Mouse (Mus musculus): Measurements from ENCODE around the gene Wdr91. TPM values are rescaled to one million over a fixed set of nuclear protein-coding genes. Genes with fewer than 3 reads are reported as not detected.

The Wdr91 gene
- polyA plus RNA-seq, 1 experiment = 13.9 TPM

- Histone ChIP-seq H3K4me3 (ENCODE audit: insufficient read depth, low read depth, low read length) (no peak overlapping the region), H3K27ac (replicated peaks; ENCODE audit: low read depth, low read length) (no peak overlapping the region), H3K4me1 (ENCODE audit: control insufficient read depth, insufficient read depth, insufficient read length, low read length) (peaks cover 10% of the 10 kb centered on the region)
Observed at GRCm38 (mm10) chr6:34904361-34904760, 6.3 kb downstream of the Wdr91 start.

- H3K4me3 ChIP-seq (ENCODE audit: insufficient read depth, low read depth, low read length) = no peak overlapping the region
- H3K4me1 ChIP-seq (ENCODE audit: control insufficient read depth, insufficient read depth, insufficient read length, low read length) = peaks cover 10% of the 10 kb centered on the region
- no peak overlapping the region for H3K27ac ChIP-seq (replicated peaks; ENCODE audit: low read depth, low read length)
Observed at GRCm38 (mm10) chr6:34903851-34904250, 6.8 kb downstream of the Wdr91 start.

GRCm38 (mm10) chr6:34903441-34903840 lies 7.2 kb downstream of the Wdr91 start:
- Histone ChIP-seq H3K4me1 (ENCODE audit: control insufficient read depth, insufficient read depth, insufficient read length, low read length) (peaks cover 10% of the 10 kb centered on the region), H3K27ac (replicated peaks; ENCODE audit: low read depth, low read length) (no peak overlapping the region), H3K4me3 (ENCODE audit: insufficient read depth, low read depth, low read length) (no peak overlapping the region)

GRCm38 (mm10) chr6:34902578-34902977 lies 8.1 kb downstream of the Wdr91 start:
- no peak overlapping the region for H3K4me3 ChIP-seq (ENCODE audit: insufficient read depth, low read depth, low read length)
- H3K27ac ChIP-seq (replicated peaks; ENCODE audit: low read depth, low read length) = no peak overlapping the region; the same call in 1 of the 2 replicates
- H3K4me1 ChIP-seq (ENCODE audit: control insufficient read depth, insufficient read depth, insufficient read length, low read length) = peaks cover 3% of the 10 kb centered on the region

GRCm38 (mm10) chr6:34901911-34902444 lies 8.7 kb downstream of the Wdr91 start:
- no peak overlapping the region for H3K4me3 ChIP-seq (ENCODE audit: insufficient read depth, low read depth, low read length)
- no peak overlapping the region; the same call in 1 of the 2 replicates for H3K27ac ChIP-seq (replicated peaks; ENCODE audit: low read depth, low read length)
- H3K4me1 ChIP-seq (ENCODE audit: control insufficient read depth, insufficient read depth, insufficient read length, low read length) = no peaks in the 10 kb centered on the region

GRCm38 (mm10) chr6:34900990-34901389 lies 9.7 kb downstream of the Wdr91 start:
- no peak overlapping the region for H3K27ac ChIP-seq (replicated peaks; ENCODE audit: low read depth, low read length)
- H3K4me3 ChIP-seq (ENCODE audit: insufficient read depth, low read depth, low read length) = no peak overlapping the region
- no peaks in the 10 kb centered on the region for H3K4me1 ChIP-seq (ENCODE audit: control insufficient read depth, insufficient read depth, insufficient read length, low read length)

- H3K27ac ChIP-seq (replicated peaks; ENCODE audit: low read depth, low read length) = no peak overlapping the region
- no peaks in the 10 kb centered on the region for H3K4me1 ChIP-seq (ENCODE audit: control insufficient read depth, insufficient read depth, insufficient read length, low read length)
- H3K4me3 ChIP-seq (ENCODE audit: insufficient read depth, low read depth, low read length) = no peak overlapping the region
Observed at GRCm38 (mm10) chr6:34899127-34899526, 11.5 kb downstream of the Wdr91 start.

- Histone ChIP-seq H3K4me3 (ENCODE audit: insufficient read depth, low read depth, low read length) (no peak overlapping the region), H3K4me1 (ENCODE audit: control insufficient read depth, insufficient read depth, insufficient read length, low read length) (no peaks in the 10 kb centered on the region), H3K27ac (replicated peaks; ENCODE audit: low read depth, low read length) (no peak overlapping the region)
Observed at GRCm38 (mm10) chr6:34896168-34896780, 14.4 kb downstream of the Wdr91 start.

- no peaks in the 10 kb centered on the region for H3K4me1 ChIP-seq (ENCODE audit: control insufficient read depth, insufficient read depth, insufficient read length, low read length)
- no peak overlapping the region for H3K27ac ChIP-seq (replicated peaks; ENCODE audit: low read depth, low read length)
Observed at GRCm38 (mm10) chr6:34895569-34895968, 15.1 kb downstream of the Wdr91 start.

GRCm38 (mm10) chr6:34889185-34889584 lies 21.5 kb downstream of the Wdr91 start:
- H3K4me1 ChIP-seq (ENCODE audit: control insufficient read depth, insufficient read depth, insufficient read length, low read length) = no peaks in the 10 kb centered on the region
- H3K4me3 ChIP-seq (ENCODE audit: insufficient read depth, low read depth, low read length) = no peak overlapping the region
- no peak overlapping the region for H3K27ac ChIP-seq (replicated peaks; ENCODE audit: low read depth, low read length)

More at GRCm38 (mm10) chr6:34895569-34895968, 15.1 kb downstream of the Wdr91 start:
- no peak overlapping the region for H3K4me3 ChIP-seq (ENCODE audit: insufficient read depth, low read depth, low read length)

GRCm38 (mm10) chr6:34887131-34887850 lies 23.4 kb downstream of the Wdr91 start:
- Histone ChIP-seq H3K4me1 (ENCODE audit: control insufficient read depth, insufficient read depth, insufficient read length, low read length) (no peaks in the 10 kb centered on the region), H3K27ac (replicated peaks; ENCODE audit: low read depth, low read length) (no peak overlapping the region), H3K4me3 (ENCODE audit: insufficient read depth, low read depth, low read length) (no peak overlapping the region)

- Histone ChIP-seq H3K4me1 (ENCODE audit: control insufficient read depth, insufficient read depth, insufficient read length, low read length) (no peaks in the 10 kb centered on the region), H3K4me3 (ENCODE audit: insufficient read depth, low read depth, low read length) (no peak overlapping the region), H3K27ac (replicated peaks; ENCODE audit: low read depth, low read length) (no peak overlapping the region)
Observed at GRCm38 (mm10) chr6:34884724-34885123, 26.0 kb downstream of the Wdr91 start.

- Histone ChIP-seq H3K27ac (replicated peaks; ENCODE audit: low read depth, low read length) (no peak overlapping the region), H3K4me1 (ENCODE audit: control insufficient read depth, insufficient read depth, insufficient read length, low read length) (peaks cover 19% of the 10 kb centered on the region), H3K4me3 (ENCODE audit: insufficient read depth, low read depth, low read length) (no peak overlapping the region)
Observed at GRCm38 (mm10) chr6:34879911-34880475, 30.7 kb downstream of the Wdr91 start.

GRCm38 (mm10) chr6:34879101-34879740 lies 31.5 kb downstream of the Wdr91 start:
- Histone ChIP-seq H3K27ac (replicated peaks; ENCODE audit: low read depth, low read length) (no peak overlapping the region), H3K4me1 (ENCODE audit: control insufficient read depth, insufficient read depth, insufficient read length, low read length) (peaks cover 24% of the 10 kb centered on the region), H3K4me3 (ENCODE audit: insufficient read depth, low read depth, low read length) (no peak overlapping the region)

All from brown adipose tissue, adult 24 weeks (tissue).